In the genomic region with DNA sequence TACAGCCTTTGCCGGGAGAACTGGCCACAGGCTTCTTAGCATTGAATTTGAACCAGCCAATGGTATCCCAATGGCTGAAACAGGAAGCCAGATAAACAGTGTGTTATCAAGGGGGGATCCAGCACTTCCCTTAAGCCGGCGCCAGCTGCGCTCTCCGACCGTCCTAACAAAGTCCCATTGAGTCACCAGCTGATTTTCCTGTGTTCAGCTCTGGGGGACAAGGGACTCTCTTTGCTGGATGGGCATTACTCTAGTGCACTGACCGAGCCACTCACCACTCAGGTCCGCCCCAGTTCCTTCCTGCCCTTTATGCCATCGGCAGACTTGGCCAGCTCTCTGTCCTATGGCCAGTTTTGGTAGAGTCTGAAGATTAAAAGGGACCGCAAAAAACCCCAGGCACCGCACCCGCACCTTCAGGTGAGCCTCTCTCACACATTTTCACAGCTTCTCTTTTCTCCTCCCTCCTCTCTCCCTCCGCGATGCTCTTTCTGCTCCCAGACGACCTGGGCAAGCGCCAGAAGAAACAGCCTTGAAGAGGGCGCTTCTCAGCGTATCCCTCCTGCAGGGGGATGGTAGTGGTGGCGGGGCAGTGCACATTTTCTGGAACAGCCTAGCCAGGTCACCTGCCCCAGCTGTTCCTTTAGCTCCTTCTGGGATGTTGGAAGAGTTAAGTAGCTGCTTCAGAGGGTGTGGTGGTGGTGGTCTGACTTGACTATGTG, we compare ENCODE assay signal across 8 mouse cellular contexts. TPM values are rescaled to one million over a fixed set of nuclear protein-coding genes. Genes with fewer than 3 reads are reported as not detected.
DNase-seq lines count a peak whose midpoint lies in the region; ATAC-seq and TF ChIP-seq lines count a peak whose summit lies in the region.

No protein-coding gene starts in this region.

- H3K4me1 ChIP-seq in heart, embryonic 16.5 days (ENCODE audit: control insufficient read depth, insufficient read depth, low read length), result peaks cover 37% of the 10 kb centered on the region
- H3K4me1 ChIP-seq in megakaryocyte, embryonic 14.5 days, result peaks cover 75% of the 10 kb centered on the region

- ATAC-seq in heart, embryonic 16.5 days (replicated peaks; ENCODE audit: extremely low read depth, insufficient read depth, low FRiP score), result peak; percentile 38
- ATAC-seq in activated CD4-positive, CD25-positive, alpha-beta regulatory T cell, adult 4 months, result no peak

- H3K27ac ChIP-seq in layer of hippocampus, adult 2 months, result peak overlapping the region; percentile 19; the same call in 1 of the 2 replicates
- peak overlapping the region; percentile 93 for H3K27ac ChIP-seq in heart, embryonic 16.5 days (ENCODE audit: low read length)

- peak overlapping the region; percentile 93 for H3K9ac ChIP-seq in heart, embryonic 16.5 days (ENCODE audit: low read length)

- peak overlapping the region; percentile 38 for H3K4me3 ChIP-seq in layer of hippocampus, adult 2 months
- H3K4me3 ChIP-seq in heart, embryonic 16.5 days (ENCODE audit: low read length), result peak overlapping the region; percentile 86
- H3K4me3 ChIP-seq in megakaryocyte, embryonic 14.5 days (replicated peaks), result peak overlapping the region; percentile 95

- H3K4me2 ChIP-seq in heart, embryonic 16.5 days (ENCODE audit: low read depth, low read length), result peak overlapping the region; percentile 91

- H3K27me3 ChIP-seq in heart, embryonic 16.5 days (ENCODE audit: control insufficient read depth, insufficient read depth, low read length), result no peaks in the 10 kb centered on the region
- H3K27me3 ChIP-seq in megakaryocyte, embryonic 14.5 days (replicated peaks), result no peaks in the 10 kb centered on the region

- H3K36me3 ChIP-seq in heart, embryonic 16.5 days (ENCODE audit: control insufficient read depth, insufficient read depth), result no peaks in the 10 kb centered on the region
- H3K36me3 ChIP-seq in megakaryocyte, embryonic 14.5 days (replicated peaks; ENCODE audit: low read length), result peaks cover 27% of the 10 kb centered on the region

- TF ChIP-seq CTCF in layer of hippocampus, adult 2 months (conservative IDR thresholded peaks at IDR 0.05), result no peak

- no peaks in the 10 kb centered on the region for H3K9me3 ChIP-seq in heart, embryonic 16.5 days (replicated peaks; ENCODE audit: control insufficient read depth, low read length)
- no peaks in the 10 kb centered on the region for H3K9me3 ChIP-seq in megakaryocyte, embryonic 14.5 days

- no peak for DNase-seq in layer of hippocampus, adult 2 months (ENCODE audit: low spot score in 2 of 2)
- DNase-seq in layer of hippocampus, adult 11-12 months (ENCODE audit: low spot score), result no peak
- DNase-seq in embryo, embryonic 11 days, result peak; percentile 75
- DNase-seq in kidney, postnatal 36 days, result peak; percentile 41 to 49
- no peak for DNase-seq in frontal cortex, adult 2 months (ENCODE audit: extremely low spot score in 1 of 2, low spot score in 1 of 2)

- WGBS in heart, embryonic 16.5 days, result under 1% methylated on average over 19 of the region's 19 CpGs

RNA-seq across cellular contexts. Expression of a gene that starts 32.9 kb away (rescaled TPM):
- 100 to 1,000 TPM; 220 to 231 TPM for total RNA-seq in layer of hippocampus, adult 2 months (2021)
- polyA plus RNA-seq in heart, embryonic 16.5 days (2015; fragmentation: Nextera tagmentation; extraction: Ambion mirVana), result 160 and 174 TPM in 2 replicates
- polyA plus RNA-seq in megakaryocyte, embryonic 14.5 days (2012; ENCODE audit: insufficient read depth, low replicate concordance), result 55.5 and 121 TPM in 2 replicates
- 10 to 100 TPM; 14.5 to 35.2 TPM for polyA plus RNA-seq in activated CD4-positive, CD25-positive, alpha-beta regulatory T cell, adult 4 months (2017; shearing (Covaris generic))
- polyA plus RNA-seq in frontal cortex, adult 2 months (2012; rRNA removed), result 205 and 232 TPM in 2 replicates

Comparison
In these comparisons a context has a peak if more than half of its experiments do, and no peak if none do; other contexts are left out.
1. DNase-seq: peak in embryo, embryonic 11 days (single experiment) and kidney, postnatal 36 days (2 of 2); none in layer of hippocampus, adult 2 months (0 of 2), layer of hippocampus, adult 11-12 months (single experiment) and frontal cortex, adult 2 months (0 of 2).
2. H3K4me3 ChIP-seq: peak in every context shown above with its lines; median percentile 95 in megakaryocyte, embryonic 14.5 days; 86 in heart, embryonic 16.5 days; 38 in layer of hippocampus, adult 2 months.